Mouse (Mus musculus) forebrain, postnatal 0 days (tissue): ENCODE data around the gene Eps8l3. TPM values are rescaled to one million over a fixed set of nuclear protein-coding genes. Genes with fewer than 3 reads are reported as not detected.

ENCODE experiments used
- ATAC-seq: fragments of 200-750 bp; cut with Nextera tagmentation; 2 replicates; pipeline ENCODE4 v1.8.0; 2017; ENCODE audit warnings: mild to moderate bottlenecking, moderate library complexity
- DNase-seq: peaks from one replicate; pipeline ENCODE4 v3.0.0-alpha.2; 2015
- H3K27ac ChIP-seq: fragments of 300-500 bp; sonication (generic); 2 replicates; pipeline ENCODE4 v1.5.1; 2014; ENCODE audit warnings: low read depth, mild to moderate bottlenecking, antibody characterized with exemption, low read length, moderate library complexity, mixed read lengths
- H3K27me3 ChIP-seq: fragments of 300-500 bp; sonication (generic); 2 replicates; pipeline ENCODE4 v1.6.1; 2014; ENCODE audit warnings: mild to moderate bottlenecking, low read length, mixed read lengths; ENCODE audit not compliant: insufficient read depth
- H3K36me3 ChIP-seq: fragments of 300-500 bp; sonication (generic); 2 replicates; pipeline ENCODE4 v1.6.1; 2014; ENCODE audit warnings: mild to moderate bottlenecking, moderate library complexity; ENCODE audit not compliant: insufficient read depth
- H3K4me1 ChIP-seq: fragments of 300-500 bp; sonication (generic); 2 replicates; pipeline ENCODE4 v1.6.1; 2014; ENCODE audit warnings: antibody characterized with exemption; ENCODE audit not compliant: insufficient read depth
- H3K4me2 ChIP-seq: fragments of 300-500 bp; sonication (generic); 2 replicates; pipeline ENCODE4 v1.6.1; 2014; ENCODE audit warnings: low read depth, mild to moderate bottlenecking, moderate library complexity
- H3K4me3 ChIP-seq: fragments of 300-500 bp; sonication (generic); 2 replicates; pipeline ENCODE4 v1.5.1; 2014; ENCODE audit warnings: low read depth, low read length, mixed read lengths
- H3K9ac ChIP-seq: fragments of 300-500 bp; sonication (generic); 2 replicates; pipeline ENCODE4 v1.6.1; 2014; ENCODE audit warnings: mild to moderate bottlenecking
- H3K9me3 ChIP-seq: fragments of 300-500 bp; sonication (generic); 2 replicates; pipeline ENCODE4 v1.6.1; 2016; ENCODE audit warnings: low read length
- CTCF ChIP-seq: sonication (generic); IDR thresholded peaks from 2 replicates; pipeline ENCODE4 v1.5.1; 2016; ENCODE audit warnings: antibody characterized with exemption, control low read depth, low read depth
- WGBS: fragments of 180-500 bp; shearing (Covaris S2); extraction: QIAGEN DNeasy Blood & Tissue Kit; methylation state at CpG from one replicate; pipeline ENCODE4 v1.1.7; 2014; 5-methylcytosine and 5-hydroxymethylcytosine counted together
- polyA plus RNA-seq: library from polyadenylated mRNA; unstranded; fragments of >200 nt; fragmentation: Nextera tagmentation; extraction: Ambion mirVana; gene quantifications from 2 replicates; pipeline ENCODE4 v1.2.1, GENCODE M21; 2015
- total RNA-seq: library from RNA; depleted of rRNA; stranded (reverse); fragments of >200 nt; gene quantifications from 2 replicates; pipeline ENCODE4 v1.2.3, GENCODE M21; 2014; rRNA removed

Eps8l3 gene
- total and polyA plus RNA-seq, 2 experiments from 2014 or later, result not detected

DNA sequence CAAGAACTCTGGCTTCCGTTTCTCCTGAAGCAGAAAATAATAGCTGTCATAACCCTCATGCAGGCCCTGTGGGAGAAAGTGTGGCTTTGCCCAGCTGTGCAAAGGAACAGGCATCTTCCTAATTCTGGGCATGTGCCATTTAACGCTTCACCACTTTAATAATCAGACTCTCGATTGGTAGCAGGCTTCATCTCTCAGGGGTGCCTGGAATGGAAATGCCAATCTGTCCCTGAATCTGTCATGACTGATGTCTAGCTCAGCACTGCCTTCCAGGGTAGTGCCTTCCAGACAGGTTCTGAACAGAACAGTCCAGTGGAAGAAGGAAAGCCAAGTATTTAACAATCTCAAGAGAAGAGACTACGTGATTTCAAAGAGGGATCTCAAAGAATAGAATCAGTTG is 64.2 kb downstream of the Eps8l3 start:
- WGBS, result 61% methylated on average over 4 of the region's 4 CpGs

More for the DNA sequence above, 64.2 kb downstream of the Eps8l3 start:
- Histone ChIP-seq H3K4me2 (no peak overlapping the region), H3K9ac (no peak overlapping the region), H3K9me3 (no peaks in the 10 kb centered on the region), H3K36me3 (no peaks in the 10 kb centered on the region), H3K4me3 (no peak overlapping the region), H3K27ac (no peak overlapping the region), H3K4me1 (peaks cover 22% of the 10 kb centered on the region), H3K27me3 (no peaks in the 10 kb centered on the region)
- no peak for TF ChIP-seq CTCF
- DNase-seq, result no peak
- ATAC-seq, result no peak

Other genes starting within 250 kb of the Eps8l3 start
- gene Gm10961, start 245.9 kb upstream of the Eps8l3 start, total RNA-seq, result not detected in 2 replicates
- not detected in 2 replicates for gene Gm10961, start 245.9 kb upstream of the Eps8l3 start, polyA plus RNA-seq
- 115 and 135 TPM in 2 replicates for gene Strip1, start 245.5 kb upstream of the Eps8l3 start, total RNA-seq
- gene Strip1, start 245.5 kb upstream of the Eps8l3 start, polyA plus RNA-seq, result 92.6 and 108 TPM in 2 replicates
- 54.2 and 54.6 TPM in 2 replicates for gene Ahcyl1, start 180.7 kb upstream of the Eps8l3 start, total RNA-seq
- gene Ahcyl1, start 180.7 kb upstream of the Eps8l3 start, polyA plus RNA-seq, result 79.2 and 100 TPM in 2 replicates
- 6.3 and 11.7 TPM in 2 replicates for gene Csf1, start 116.8 kb upstream of the Eps8l3 start, total RNA-seq
- gene Csf1, start 116.8 kb upstream of the Eps8l3 start, polyA plus RNA-seq, result 7.2 and 8.6 TPM in 2 replicates
- gene Gstm5, start 18.6 kb downstream of the Eps8l3 start, total RNA-seq, result 141 and 164 TPM in 2 replicates
- 250 and 273 TPM in 2 replicates for gene Gstm5, start 18.6 kb downstream of the Eps8l3 start, polyA plus RNA-seq
- 32.2 and 38.9 TPM in 2 replicates for gene Gstm7, start 54.6 kb downstream of the Eps8l3 start, total RNA-seq
- gene Gstm7, start 54.6 kb downstream of the Eps8l3 start, polyA plus RNA-seq, result 42.4 and 44.8 TPM in 2 replicates
- 12.5 and 20.7 TPM in 2 replicates for gene Gstm6, start 66.5 kb downstream of the Eps8l3 start, total RNA-seq
- 12.5 and 20.0 TPM in 2 replicates for gene Gstm6, start 66.5 kb downstream of the Eps8l3 start, polyA plus RNA-seq
- not detected in 2 replicates for gene Gstm3, start 92.1 kb downstream of the Eps8l3 start, total RNA-seq
- gene Gstm3, start 92.1 kb downstream of the Eps8l3 start, polyA plus RNA-seq, result not detected in 2 replicates
- gene Gstm2, start 109.2 kb downstream of the Eps8l3 start, total RNA-seq, result 6.5 TPM in 2 replicates
- gene Gstm2, start 109.2 kb downstream of the Eps8l3 start, polyA plus RNA-seq, result 11.9 and 12.0 TPM in 2 replicates
- gene Gstm1, start 140.7 kb downstream of the Eps8l3 start, total RNA-seq, result 57.9 and 58.1 TPM in 2 replicates
- 190 and 241 TPM in 2 replicates for gene Gstm1, start 140.7 kb downstream of the Eps8l3 start, polyA plus RNA-seq
- gene Gstm4, start 167.7 kb downstream of the Eps8l3 start, total RNA-seq, result 5.5 and 5.6 TPM in 2 replicates
- gene Gstm4, start 167.7 kb downstream of the Eps8l3 start, polyA plus RNA-seq, result 20.7 and 22.9 TPM in 2 replicates
- gene Ampd2, start 209.4 kb downstream of the Eps8l3 start, total RNA-seq, result 46.6 and 48.7 TPM in 2 replicates
- gene Ampd2, start 209.4 kb downstream of the Eps8l3 start, polyA plus RNA-seq, result 38.8 and 47.0 TPM in 2 replicates
- 0.10 and 0.38 TPM in 2 replicates for gene Gnat2, start 215.6 kb downstream of the Eps8l3 start, total RNA-seq
- 0.16 and 0.27 TPM in 2 replicates for gene Gnat2, start 215.6 kb downstream of the Eps8l3 start, polyA plus RNA-seq